Mouse (Mus musculus): Measurements from ENCODE around the gene Hddc3. TPM values are rescaled to one million over a fixed set of nuclear protein-coding genes. Genes with fewer than 3 reads are reported as not detected.

Gene Hddc3
- polyA plus RNA-seq, 1 experiment from 2014 or later = 20.2 TPM

GRCm38 (mm10) chr7:80372667-80373066 is 29.8 kb downstream of the Hddc3 start:
- H3K4me1 ChIP-seq = peaks cover 20% of the 10 kb centered on the region
- H3K27me3 ChIP-seq = no peaks in the 10 kb centered on the region; the same call in 1 of the 2 replicates
- H3K4me3 ChIP-seq = no peak overlapping the region
- H3K36me3 ChIP-seq = peaks cover 10% of the 10 kb centered on the region
- no peak for ATAC-seq (ENCODE audit: low FRiP score)
- H3K27ac ChIP-seq = no peak overlapping the region
- H3K4me2 ChIP-seq (replicated peaks) = no peak overlapping the region
- 65% methylated on average over 2 of the region's 2 CpGs for WGBS
- H3K9me3 ChIP-seq (replicated peaks) = no peaks in the 10 kb centered on the region
- H3K9ac ChIP-seq = no peak overlapping the region

- Histone ChIP-seq H3K27ac (no peak overlapping the region), H3K4me2 (replicated peaks) (no peak overlapping the region), H3K9me3 (replicated peaks) (no peaks in the 10 kb centered on the region), H3K9ac (no peak overlapping the region), H3K4me3 (no peak overlapping the region), H3K4me1 (peaks cover 20% of the 10 kb centered on the region), H3K36me3 (peaks cover 6% of the 10 kb centered on the region), H3K27me3 (no peaks in the 10 kb centered on the region; the same call in 1 of the 2 replicates)
- no peak for ATAC-seq (ENCODE audit: low FRiP score)
- 85% methylated on average over 4 of the region's 4 CpGs for WGBS
These were observed 30.4 kb downstream of the Hddc3 start for GRCm38 (mm10) chr7:80373352-80373751.

- ATAC-seq (ENCODE audit: low FRiP score) = no peak
- 78% methylated on average over 12 of the region's 12 CpGs for WGBS
- H3K27ac ChIP-seq = no peak overlapping the region
These were observed 30.9 kb downstream of the Hddc3 start for GRCm38 (mm10) chr7:80373850-80374249.

GRCm38 (mm10) chr7:80374280-80374679 is 31.4 kb downstream of the Hddc3 start:
- WGBS = 56% methylated on average over 3 of the region's 3 CpGs
- no peak for ATAC-seq (ENCODE audit: low FRiP score)
- peaks cover 16% of the 10 kb centered on the region for H3K4me1 ChIP-seq
- H3K36me3 ChIP-seq = 0 out of 2 replicates have a peak, but pooled peaks cover 7% of the 10 kb centered on the region
- H3K9me3 ChIP-seq (replicated peaks) = no peaks in the 10 kb centered on the region
- H3K4me3 ChIP-seq = no peak overlapping the region
- H3K4me2 ChIP-seq (replicated peaks) = no peak overlapping the region
- H3K27ac ChIP-seq = no peak overlapping the region
- no peak overlapping the region for H3K9ac ChIP-seq
- no peaks in the 10 kb centered on the region; the same call in 1 of the 2 replicates for H3K27me3 ChIP-seq

More at GRCm38 (mm10) chr7:80373850-80374249, 30.9 kb downstream of the Hddc3 start:
- H3K4me2 ChIP-seq (replicated peaks) = no peak overlapping the region
- peaks cover 20% of the 10 kb centered on the region for H3K4me1 ChIP-seq
- 0 out of 2 replicates have a peak, but pooled peaks cover 7% of the 10 kb centered on the region for H3K36me3 ChIP-seq
- no peak overlapping the region for H3K9ac ChIP-seq
- no peaks in the 10 kb centered on the region for H3K9me3 ChIP-seq (replicated peaks)
- no peak overlapping the region for H3K4me3 ChIP-seq
- H3K27me3 ChIP-seq = no peaks in the 10 kb centered on the region; the same call in 1 of the 2 replicates

GRCm38 (mm10) chr7:80374733-80375132 is 31.8 kb downstream of the Hddc3 start:
- H3K9me3 ChIP-seq (replicated peaks) = no peaks in the 10 kb centered on the region
- peaks cover 11% of the 10 kb centered on the region for H3K4me1 ChIP-seq
- H3K36me3 ChIP-seq = 0 out of 2 replicates have a peak, but pooled peaks cover 7% of the 10 kb centered on the region
- H3K4me2 ChIP-seq (replicated peaks) = no peak overlapping the region
- ATAC-seq (ENCODE audit: low FRiP score) = no peak
- no peaks in the 10 kb centered on the region; the same call in 1 of the 2 replicates for H3K27me3 ChIP-seq
- H3K9ac ChIP-seq = no peak overlapping the region
- 91% methylated on average over 3 of the region's 3 CpGs for WGBS
- H3K27ac ChIP-seq = no peak overlapping the region
- H3K4me3 ChIP-seq = no peak overlapping the region

GRCm38 (mm10) chr7:80375376-80376039 is 32.6 kb downstream of the Hddc3 start:
- Histone ChIP-seq H3K27me3 (no peaks in the 10 kb centered on the region; the same call in 1 of the 2 replicates), H3K9ac (no peak overlapping the region), H3K4me2 (replicated peaks) (no peak overlapping the region), H3K4me1 (peaks cover 4% of the 10 kb centered on the region; the same call in 1 of the 2 replicates), H3K4me3 (no peak overlapping the region), H3K36me3 (0 out of 2 replicates have a peak, but pooled peaks cover 7% of the 10 kb centered on the region), H3K27ac (no peak overlapping the region), H3K9me3 (replicated peaks) (no peaks in the 10 kb centered on the region)
- 84% methylated on average over 9 of the region's 9 CpGs for WGBS
- no peak for ATAC-seq (ENCODE audit: low FRiP score)

- 59% methylated on average over 10 of the region's 10 CpGs for WGBS
- Histone ChIP-seq H3K36me3 (0 out of 2 replicates have a peak, but pooled peaks cover 7% of the 10 kb centered on the region), H3K4me3 (no peak overlapping the region), H3K9ac (no peak overlapping the region), H3K4me2 (replicated peaks) (no peak overlapping the region), H3K27ac (no peak overlapping the region), H3K4me1 (peaks cover 4% of the 10 kb centered on the region; the same call in 1 of the 2 replicates), H3K27me3 (no peaks in the 10 kb centered on the region; the same call in 1 of the 2 replicates), H3K9me3 (replicated peaks) (no peaks in the 10 kb centered on the region)
- ATAC-seq (ENCODE audit: low FRiP score) = no peak
These were observed 33.3 kb downstream of the Hddc3 start for GRCm38 (mm10) chr7:80376192-80376591.

GRCm38 (mm10) chr7:80377471-80377870 is 34.6 kb downstream of the Hddc3 start:
- no peak for ATAC-seq (ENCODE audit: low FRiP score)
- Histone ChIP-seq H3K36me3 (0 out of 2 replicates have a peak, but pooled peaks cover 7% of the 10 kb centered on the region), H3K9me3 (replicated peaks) (no peaks in the 10 kb centered on the region), H3K4me2 (replicated peaks) (no peak overlapping the region), H3K4me3 (no peak overlapping the region), H3K27ac (no peak overlapping the region), H3K27me3 (peaks cover 10% of the 10 kb centered on the region), H3K4me1 (peaks cover 4% of the 10 kb centered on the region; the same call in 1 of the 2 replicates), H3K9ac (no peak overlapping the region)
- 38% methylated on average over 6 of the region's 6 CpGs for WGBS

GRCm38 (mm10) chr7:80379531-80379930 is 36.6 kb downstream of the Hddc3 start:
- Histone ChIP-seq H3K4me1 (peaks cover 4% of the 10 kb centered on the region; the same call in 1 of the 2 replicates), H3K27ac (no peak overlapping the region), H3K4me2 (replicated peaks) (no peak overlapping the region), H3K9me3 (replicated peaks) (no peaks in the 10 kb centered on the region), H3K9ac (no peak overlapping the region), H3K4me3 (no peak overlapping the region), H3K36me3 (0 out of 2 replicates have a peak, but pooled peaks cover 7% of the 10 kb centered on the region), H3K27me3 (peaks cover 22% of the 10 kb centered on the region)
- 59% methylated on average over 13 of the region's 13 CpGs for WGBS
- ATAC-seq (ENCODE audit: low FRiP score) = no peak

- Histone ChIP-seq H3K9ac (no peak overlapping the region), H3K4me1 (peaks cover 16% of the 10 kb centered on the region), H3K4me3 (no peak overlapping the region), H3K27me3 (peaks cover 29% of the 10 kb centered on the region), H3K4me2 (replicated peaks) (no peak overlapping the region), H3K9me3 (replicated peaks) (no peaks in the 10 kb centered on the region), H3K36me3 (0 out of 2 replicates have a peak, but pooled peaks cover 7% of the 10 kb centered on the region), H3K27ac (no peak overlapping the region)
- 67% methylated on average over 11 of the region's 11 CpGs for WGBS
- no peak for ATAC-seq (ENCODE audit: low FRiP score)
These were observed 40.0 kb downstream of the Hddc3 start for GRCm38 (mm10) chr7:80382919-80383318.

GRCm38 (mm10) chr7:80386235-80386930 is 43.5 kb downstream of the Hddc3 start:
- Histone ChIP-seq H3K36me3 (peaks cover 16% of the 10 kb centered on the region), H3K4me3 (peak overlapping the region; percentile 4; the same call in 1 of the 2 replicates), H3K9ac (0 out of 2 replicates have a peak overlapping the region, but pooled peaks have one; percentile 53), H3K9me3 (replicated peaks) (no peaks in the 10 kb centered on the region), H3K27ac (no peak overlapping the region), H3K27me3 (peaks cover 33% of the 10 kb centered on the region), H3K4me2 (replicated peaks) (peak overlapping the region; percentile 50), H3K4me1 (peaks cover 20% of the 10 kb centered on the region)
- ATAC-seq (ENCODE audit: low FRiP score) = peak; percentile 64
- WGBS = 34% methylated on average over 17 of the region's 18 CpGs

GRCm38 (mm10) chr7:80387033-80387632 is 44.2 kb downstream of the Hddc3 start:
- Histone ChIP-seq H3K9ac (peak overlapping the region; percentile 53), H3K4me1 (peaks cover 20% of the 10 kb centered on the region), H3K27me3 (peaks cover 27% of the 10 kb centered on the region), H3K27ac (0 out of 2 replicates have a peak overlapping the region, but pooled peaks have one; percentile 36), H3K36me3 (peaks cover 23% of the 10 kb centered on the region), H3K9me3 (replicated peaks) (no peaks in the 10 kb centered on the region), H3K4me2 (replicated peaks) (peak overlapping the region; percentile 50), H3K4me3 (peak overlapping the region; percentile 25)
- 21% methylated on average over 17 of the region's 17 CpGs for WGBS
- no peak for ATAC-seq (ENCODE audit: low FRiP score)

Measured in hindbrain, embryonic 12.5 days (tissue).